Mouse (Mus musculus): Measurements from ENCODE around the gene Aff4.

GRCm38 (mm10) chr11:53351943-53352590 lies 1.4 kb downstream of the Aff4 start:
- no peak for TF ChIP-seq POLR2A (IDR thresholded peaks at IDR 0.05; ENCODE audit: control insufficient read depth, extremely low read depth, insufficient read depth, low read length, poor library complexity)
- no peak for TF ChIP-seq CTCF (IDR thresholded peaks at IDR 0.05; ENCODE audit: borderline replicate concordance, control insufficient read depth, extremely low read depth, insufficient read depth, low read length, poor library complexity)

Measured in thymus, adult 2 months (tissue).